Mouse (Mus musculus): Measurements from ENCODE around the gene Dnaja2. TPM values are rescaled to one million over a fixed set of nuclear protein-coding genes. Genes with fewer than 3 reads are reported as not detected.
A peak's percentile ranks its signal among the peaks of the same experiment; 100 is the strongest.

The Dnaja2 gene
- 166 and 169 TPM in 2 replicates for polyA plus RNA-seq (2015; fragmentation: Nextera tagmentation; extraction: Ambion mirVana)

GRCm38 (mm10) chr8:85555181-85556145, at the start of gene Dnaja2:
Gene Dnaja2 (minus strand): TSS chr8:85555344.
- WGBS, result under 1% methylated on average over 71 of the region's 77 CpGs
- Histone ChIP-seq H3K9ac (peak within 1 kb of the TSS; percentile 90), H3K4me3 (replicated peaks) (peak within 1 kb of the TSS; percentile 94), H3K4me1 (peaks cover 21% of the 10 kb centered on the region; the same call in 1 of the 2 replicates), H3K9me3 (replicated peaks) (no peaks in the 10 kb centered on the region), H3K4me2 (peak within 1 kb of the TSS; percentile 84), H3K36me3 (peaks cover 30% of the 10 kb centered on the region), H3K27ac (peak within 1 kb of the TSS; percentile 97), H3K27me3 (no peaks in the 10 kb centered on the region)
- ATAC-seq (replicated peaks; ENCODE audit: low FRiP score), result peak; percentile 95

GRCm38 (mm10) chr8:85604201-85604600, 49.1 kb upstream of the Dnaja2 start:
- no peaks in the 10 kb centered on the region for H3K4me1 ChIP-seq
- H3K4me3 ChIP-seq (replicated peaks), result no peak overlapping the region
- H3K9me3 ChIP-seq (replicated peaks), result no peaks in the 10 kb centered on the region
- no peak overlapping the region for H3K9ac ChIP-seq
- H3K36me3 ChIP-seq, result no peaks in the 10 kb centered on the region
- H3K4me2 ChIP-seq, result no peak overlapping the region
- ATAC-seq (replicated peaks; ENCODE audit: low FRiP score), result no peak
- no peak overlapping the region for H3K27ac ChIP-seq
- 85% methylated on average over 4 of the region's 4 CpGs for WGBS
- no peaks in the 10 kb centered on the region for H3K27me3 ChIP-seq

- 33% methylated on average over 8 of the region's 8 CpGs for WGBS
- H3K9ac ChIP-seq, result no peak overlapping the region
- 0 out of 2 replicates have a peak, but pooled peaks have one; percentile 2 for ATAC-seq (replicated peaks; ENCODE audit: low FRiP score)
- H3K27ac ChIP-seq, result no peak overlapping the region
- H3K4me3 ChIP-seq (replicated peaks), result no peak overlapping the region
- no peaks in the 10 kb centered on the region for H3K36me3 ChIP-seq
- no peak overlapping the region for H3K4me2 ChIP-seq
- no peaks in the 10 kb centered on the region for H3K4me1 ChIP-seq
- H3K27me3 ChIP-seq, result no peaks in the 10 kb centered on the region
- H3K9me3 ChIP-seq (replicated peaks), result no peaks in the 10 kb centered on the region
Measured at GRCm38 (mm10) chr8:85603203-85603895, 48.2 kb upstream of the Dnaja2 start.

- Histone ChIP-seq H3K27ac (no peak overlapping the region), H3K36me3 (no peaks in the 10 kb centered on the region), H3K9me3 (replicated peaks) (no peaks in the 10 kb centered on the region), H3K9ac (no peak overlapping the region), H3K27me3 (no peaks in the 10 kb centered on the region), H3K4me1 (no peaks in the 10 kb centered on the region), H3K4me3 (replicated peaks) (no peak overlapping the region), H3K4me2 (no peak overlapping the region)
- 81% methylated on average over 4 of the region's 4 CpGs for WGBS
- no peak for ATAC-seq (replicated peaks; ENCODE audit: low FRiP score)
Measured at GRCm38 (mm10) chr8:85602737-85603136, 47.6 kb upstream of the Dnaja2 start.

GRCm38 (mm10) chr8:85601741-85602140, 46.6 kb upstream of the Dnaja2 start:
- Histone ChIP-seq H3K9me3 (replicated peaks) (no peaks in the 10 kb centered on the region), H3K4me2 (no peak overlapping the region), H3K27ac (no peak overlapping the region), H3K9ac (no peak overlapping the region), H3K4me3 (replicated peaks) (no peak overlapping the region), H3K27me3 (no peaks in the 10 kb centered on the region), H3K4me1 (no peaks in the 10 kb centered on the region), H3K36me3 (no peaks in the 10 kb centered on the region)
- WGBS, result 64% methylated on average over 8 of the region's 8 CpGs
- no peak for ATAC-seq (replicated peaks; ENCODE audit: low FRiP score)

- 57% methylated on average over 8 of the region's 8 CpGs for WGBS
- H3K27me3 ChIP-seq, result no peaks in the 10 kb centered on the region
- no peak overlapping the region for H3K9ac ChIP-seq
- no peaks in the 10 kb centered on the region for H3K36me3 ChIP-seq
- no peak overlapping the region for H3K4me3 ChIP-seq (replicated peaks)
- ATAC-seq (replicated peaks; ENCODE audit: low FRiP score), result no peak
- no peaks in the 10 kb centered on the region for H3K9me3 ChIP-seq (replicated peaks)
- no peak overlapping the region for H3K4me2 ChIP-seq
- 0 out of 2 replicates have a peak overlapping the region, but pooled peaks have one; percentile 9 for H3K27ac ChIP-seq
- peaks cover 6% of the 10 kb centered on the region; the same call in 1 of the 2 replicates for H3K4me1 ChIP-seq
Measured at GRCm38 (mm10) chr8:85597413-85598191, 42.5 kb upstream of the Dnaja2 start.

GRCm38 (mm10) chr8:85595391-85595790, 40.2 kb upstream of the Dnaja2 start:
- Histone ChIP-seq H3K36me3 (no peaks in the 10 kb centered on the region), H3K4me2 (no peak overlapping the region), H3K9me3 (replicated peaks) (no peaks in the 10 kb centered on the region), H3K4me1 (peaks cover 6% of the 10 kb centered on the region; the same call in 1 of the 2 replicates), H3K9ac (no peak overlapping the region), H3K27ac (0 out of 2 replicates have a peak overlapping the region, but pooled peaks have one; percentile 9), H3K4me3 (replicated peaks) (no peak overlapping the region), H3K27me3 (no peaks in the 10 kb centered on the region)
- WGBS, result 50% methylated on average over 6 of the region's 6 CpGs
- ATAC-seq (replicated peaks; ENCODE audit: low FRiP score), result peak; percentile 78

GRCm38 (mm10) chr8:85594983-85595382, 39.8 kb upstream of the Dnaja2 start:
- Histone ChIP-seq H3K9ac (no peak overlapping the region), H3K4me3 (replicated peaks) (no peak overlapping the region), H3K9me3 (replicated peaks) (no peaks in the 10 kb centered on the region), H3K27me3 (no peaks in the 10 kb centered on the region), H3K4me2 (no peak overlapping the region), H3K4me1 (peaks cover 6% of the 10 kb centered on the region; the same call in 1 of the 2 replicates), H3K36me3 (no peaks in the 10 kb centered on the region), H3K27ac (no peak overlapping the region)
- WGBS, result 81% methylated on average over 2 of the region's 3 CpGs
- no peak for ATAC-seq (replicated peaks; ENCODE audit: low FRiP score)

- H3K27ac ChIP-seq, result no peak overlapping the region
- ATAC-seq (replicated peaks; ENCODE audit: low FRiP score), result no peak
- no peaks in the 10 kb centered on the region for H3K36me3 ChIP-seq
- no peak overlapping the region for H3K9ac ChIP-seq
- H3K4me3 ChIP-seq (replicated peaks), result no peak overlapping the region
- WGBS, result 64% methylated on average over 3 of the region's 3 CpGs
- H3K4me2 ChIP-seq, result no peak overlapping the region
- no peaks in the 10 kb centered on the region for H3K9me3 ChIP-seq (replicated peaks)
- peaks cover 6% of the 10 kb centered on the region; the same call in 1 of the 2 replicates for H3K4me1 ChIP-seq
- no peaks in the 10 kb centered on the region for H3K27me3 ChIP-seq
Measured at GRCm38 (mm10) chr8:85593324-85593723, 38.2 kb upstream of the Dnaja2 start.

- H3K4me1 ChIP-seq, result peaks cover 6% of the 10 kb centered on the region; the same call in 1 of the 2 replicates
- 78% methylated on average over 1 of the region's 1 CpGs for WGBS
Measured at GRCm38 (mm10) chr8:85591532-85591931, 36.4 kb upstream of the Dnaja2 start.

GRCm38 (mm10) chr8:85590258-85590657, 35.1 kb upstream of the Dnaja2 start:
- Histone ChIP-seq H3K4me3 (replicated peaks) (no peak overlapping the region), H3K27me3 (no peaks in the 10 kb centered on the region), H3K36me3 (no peaks in the 10 kb centered on the region), H3K9ac (no peak overlapping the region), H3K4me2 (no peak overlapping the region), H3K27ac (no peak overlapping the region), H3K9me3 (replicated peaks) (no peaks in the 10 kb centered on the region), H3K4me1 (peaks cover 2% of the 10 kb centered on the region; the same call in 1 of the 2 replicates)
- no peak for ATAC-seq (replicated peaks; ENCODE audit: low FRiP score)
- whole genome bisulfite sequencing, result 61% methylated on average over 1 of the region's 1 CpGs

More at GRCm38 (mm10) chr8:85591532-85591931, 36.4 kb upstream of the Dnaja2 start:
- H3K36me3 ChIP-seq, result no peaks in the 10 kb centered on the region
- H3K27me3 ChIP-seq, result no peaks in the 10 kb centered on the region
- no peak overlapping the region for H3K4me3 ChIP-seq (replicated peaks)
- no peaks in the 10 kb centered on the region for H3K9me3 ChIP-seq (replicated peaks)
- no peak overlapping the region for H3K9ac ChIP-seq
- ATAC-seq (replicated peaks; ENCODE audit: low FRiP score), result no peak
- H3K4me2 ChIP-seq, result no peak overlapping the region
- H3K27ac ChIP-seq, result no peak overlapping the region

Measured in kidney, embryonic 15.5 days (tissue).